Mouse (Mus musculus): ENCODE data around the gene Mtcl1.

Gene Mtcl1

DNA sequence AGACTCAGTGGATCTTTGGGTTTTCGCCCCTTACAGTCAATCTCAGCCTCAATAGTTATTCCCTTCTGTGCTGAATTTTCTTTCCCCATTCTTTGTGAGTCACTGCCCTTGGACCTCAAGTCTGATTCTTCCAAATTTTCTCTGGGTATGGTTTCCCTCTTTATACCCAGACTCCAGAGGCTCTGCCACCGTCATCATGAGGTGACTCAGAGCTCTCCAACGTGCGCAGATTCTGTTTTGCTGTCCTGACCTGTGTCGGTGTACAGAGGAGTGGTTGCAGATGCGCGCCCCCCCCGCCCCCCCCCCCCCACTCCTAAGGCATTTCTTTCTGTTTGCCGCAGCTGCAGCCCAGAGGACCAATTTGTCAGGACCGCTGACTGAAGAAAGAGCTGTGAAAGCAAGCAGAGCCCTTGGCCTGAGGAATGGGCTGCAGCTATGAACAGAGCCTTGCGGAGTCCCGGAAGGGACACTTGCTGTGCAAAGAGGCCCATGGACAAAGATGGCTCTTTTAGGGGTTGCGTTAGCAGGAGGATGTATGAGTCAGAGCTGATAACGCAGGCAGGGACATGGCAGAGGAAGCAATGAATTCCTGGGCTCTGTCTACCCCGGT lies 126.8 kb downstream of the Mtcl1 start:
- DNase-seq (ENCODE audit: low spot score), result peak; percentile 57

DNA sequence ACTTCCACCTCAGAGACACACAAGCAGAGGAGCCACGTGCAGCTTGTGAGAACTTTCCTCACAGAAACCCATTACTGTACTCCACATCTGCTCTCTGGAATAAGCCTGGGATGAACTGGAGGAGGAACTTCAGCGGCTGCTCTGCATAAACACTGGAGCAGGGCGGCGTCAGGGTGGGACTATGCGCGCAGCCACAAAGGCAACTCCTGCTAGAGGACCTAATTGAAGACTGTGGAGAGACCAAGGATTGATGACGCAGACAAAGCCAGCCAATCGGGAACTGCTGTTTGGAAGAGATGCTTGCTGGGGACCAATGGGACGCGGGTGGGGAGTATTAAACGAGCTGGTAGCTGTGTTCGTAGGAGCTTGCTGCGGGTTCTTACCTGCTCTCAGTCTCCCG lies 127.6 kb downstream of the Mtcl1 start:
- no peak for DNase-seq (ENCODE audit: low spot score)

DNA sequence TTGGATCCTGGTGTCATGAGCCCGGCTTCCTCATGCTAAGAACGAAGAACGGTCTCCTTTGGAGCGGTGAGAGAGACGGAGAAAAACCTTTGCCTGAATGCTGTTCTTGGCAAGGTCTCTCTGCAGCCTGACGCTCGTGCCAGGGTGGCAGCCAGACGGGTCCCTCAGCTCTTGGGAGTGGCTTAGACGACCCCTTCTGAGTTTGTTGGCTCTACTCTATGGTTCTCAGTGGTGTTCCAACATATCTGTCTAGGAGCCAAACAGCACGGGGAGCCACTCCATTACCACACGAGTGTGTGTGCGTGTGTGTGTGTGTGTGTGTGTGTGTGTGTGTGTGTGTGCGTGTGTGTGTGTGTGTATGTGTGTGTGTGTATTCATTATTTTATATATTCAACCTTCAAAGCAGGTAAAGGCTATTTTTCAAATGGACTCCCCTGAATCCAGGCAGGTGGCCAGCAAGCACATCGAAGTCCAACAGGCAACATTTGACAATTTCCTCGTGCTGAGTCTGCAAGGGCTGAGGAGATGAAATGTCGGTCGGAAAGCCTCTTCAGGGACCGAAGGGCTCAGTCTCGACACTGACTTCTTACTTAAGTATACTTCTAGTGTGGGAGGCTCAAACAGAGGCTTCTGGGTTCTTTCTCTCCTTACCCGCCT lies 128.7 kb downstream of the Mtcl1 start:
- no peak for DNase-seq (ENCODE audit: low spot score)

DNA sequence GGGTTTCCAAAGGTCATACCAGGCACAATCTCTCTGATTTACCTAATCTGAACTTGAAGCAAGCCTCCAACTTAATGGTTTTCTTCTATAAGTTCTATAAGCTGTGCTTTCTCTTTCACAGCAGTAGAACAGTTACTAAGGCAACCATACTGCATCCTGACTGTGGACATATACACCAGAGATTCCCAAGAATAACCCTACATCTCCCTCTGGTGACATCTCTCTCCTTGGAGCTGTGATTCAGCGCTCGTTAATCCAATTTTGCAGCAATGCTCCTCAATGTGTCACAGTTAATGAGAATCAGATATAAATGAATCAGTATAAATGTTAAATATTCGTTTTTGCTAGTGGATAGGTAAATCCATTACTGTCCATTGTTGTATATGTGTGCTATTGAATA lies 131.5 kb downstream of the Mtcl1 start:
- DNase-seq (ENCODE audit: low spot score), result no peak

DNA sequence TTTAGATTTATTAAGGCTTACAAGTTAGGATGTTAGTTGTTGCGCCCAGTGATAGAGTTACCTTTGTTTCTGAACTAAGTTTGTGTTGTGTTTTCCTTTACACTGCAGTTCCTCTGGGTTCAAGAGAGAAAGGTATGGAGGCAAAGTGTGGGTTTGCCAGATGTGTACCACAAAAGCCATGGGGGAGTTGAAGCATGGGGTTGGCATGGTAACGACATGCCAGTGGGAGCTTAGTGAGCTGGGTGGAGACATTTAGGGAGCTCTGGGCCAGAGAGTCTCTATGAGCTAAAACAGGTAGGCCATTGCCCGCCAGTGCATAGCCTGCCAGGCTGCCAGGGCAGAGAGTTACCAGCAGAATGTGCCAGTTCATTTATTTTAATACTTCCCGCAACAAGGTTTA lies 132.0 kb downstream of the Mtcl1 start:
- DNase-seq (ENCODE audit: low spot score), result no peak

DNA sequence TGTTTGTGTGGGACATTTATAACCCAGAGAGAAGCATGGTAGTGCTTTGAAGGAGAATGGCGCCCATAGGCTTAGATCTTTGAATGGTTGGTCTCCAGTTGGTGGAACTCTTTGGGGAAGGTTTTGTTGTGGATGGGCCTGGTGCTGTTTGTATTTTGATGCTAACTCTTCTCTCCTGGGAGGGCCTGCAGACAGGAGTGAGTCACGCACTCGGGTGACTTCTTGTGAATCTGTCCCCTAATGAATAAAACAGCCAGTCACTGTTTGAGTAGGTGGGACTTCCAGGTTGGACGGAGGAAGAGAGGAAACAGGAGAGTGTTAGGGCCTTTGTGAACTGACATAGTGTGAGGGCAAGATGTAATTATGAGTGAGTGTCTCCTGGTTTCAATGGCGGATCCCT lies 132.4 kb downstream of the Mtcl1 start:
- DNase-seq (ENCODE audit: low spot score), result no peak

DNA sequence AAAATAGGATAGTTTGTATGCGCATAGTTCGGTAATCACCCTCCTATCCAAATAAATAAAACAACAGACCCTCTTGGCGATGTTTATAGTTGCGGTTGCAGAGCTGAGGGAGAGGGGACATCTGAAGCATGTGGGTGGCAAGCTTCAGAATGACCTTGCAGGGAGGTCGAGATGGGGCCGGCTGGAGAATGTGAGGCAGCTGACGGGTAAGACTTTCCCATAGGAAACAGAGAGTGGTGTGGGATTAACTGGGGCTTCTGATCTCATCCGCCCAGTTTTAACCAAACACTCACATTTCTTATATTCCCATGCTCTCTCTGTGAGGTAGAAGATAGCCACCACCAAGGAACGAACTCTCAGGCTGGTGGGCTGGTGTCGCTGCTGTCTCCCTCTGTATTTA lies 134.1 kb downstream of the Mtcl1 start:
- DNase-seq (ENCODE audit: low spot score), result no peak

DNA sequence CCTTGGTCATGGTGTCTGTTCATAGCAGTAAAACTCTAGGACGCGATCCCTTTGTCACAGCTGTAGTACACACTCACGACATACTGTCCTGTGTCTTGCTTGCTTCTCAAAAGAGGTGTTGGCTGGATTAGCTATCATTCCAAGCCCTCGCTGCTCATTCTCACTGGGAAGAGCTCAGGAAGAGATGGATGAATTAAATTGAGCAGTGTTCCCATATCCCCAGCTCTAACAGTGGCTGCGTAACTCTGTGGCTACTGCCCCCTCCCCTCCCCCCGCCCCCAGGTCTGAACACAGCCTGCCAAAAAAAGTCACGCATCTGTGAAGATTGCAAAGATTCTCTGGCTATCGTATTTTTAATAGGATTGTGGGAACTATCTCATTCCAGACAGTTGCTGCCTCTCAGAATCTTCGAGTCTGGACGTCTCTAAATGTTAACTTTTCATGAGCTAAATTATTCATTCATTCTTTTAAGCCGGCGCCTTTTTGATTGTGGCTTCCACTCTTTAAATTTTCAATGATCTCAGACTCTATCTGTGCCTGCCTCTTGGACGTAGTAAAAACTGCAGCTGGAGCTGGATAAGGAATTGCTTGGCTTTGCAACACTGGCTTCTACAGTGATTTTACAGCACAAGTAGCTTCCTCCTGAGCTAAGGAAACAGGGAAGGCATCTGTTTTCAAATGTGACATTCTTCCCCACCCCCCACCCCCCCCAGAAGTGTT lies 134.8 kb downstream of the Mtcl1 start:
- DNase-seq (ENCODE audit: low spot score), result peak; percentile 38

DNA sequence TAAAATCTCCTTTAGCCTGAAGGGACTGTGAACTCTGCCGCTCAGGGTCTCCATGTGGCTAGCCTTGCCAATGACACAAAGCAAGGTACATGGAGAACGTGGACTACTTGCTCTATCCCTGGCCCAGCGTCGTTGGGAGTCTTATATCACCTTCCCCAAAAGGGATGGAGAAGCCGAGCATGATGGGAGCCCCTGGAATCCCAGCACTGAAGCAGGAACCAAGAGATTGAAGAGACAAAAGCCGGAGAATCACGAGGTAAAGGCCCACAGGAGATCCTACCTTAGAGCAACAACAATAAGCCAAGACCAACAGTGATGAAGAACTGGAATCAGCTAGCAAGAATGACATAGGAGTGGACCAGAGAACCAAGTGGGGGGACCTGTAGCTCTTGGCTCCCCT lies 147.6 kb downstream of the Mtcl1 start:
- no peak for DNase-seq (ENCODE audit: low spot score)

DNA sequence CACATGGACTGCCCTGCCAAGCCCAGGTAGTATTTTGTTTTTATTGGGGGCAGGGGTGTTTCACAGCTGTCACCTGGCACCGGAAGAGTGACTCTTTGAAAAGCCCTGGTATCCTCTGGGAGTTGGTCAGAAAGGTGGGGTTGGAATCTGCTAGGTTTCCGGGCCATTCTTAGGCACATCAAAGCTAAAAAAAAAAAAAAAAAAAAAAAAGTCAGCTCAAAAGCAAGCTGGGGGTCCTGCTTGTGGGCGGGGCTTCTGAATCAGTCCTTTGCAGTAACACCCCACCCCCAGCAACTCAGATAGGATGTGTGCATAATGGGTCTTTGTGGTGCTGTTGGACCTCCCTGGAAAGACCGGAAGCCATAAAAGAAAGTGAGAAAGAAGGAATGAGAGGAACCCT lies 148.3 kb downstream of the Mtcl1 start:
- no peak for DNase-seq (ENCODE audit: low spot score)

DNA sequence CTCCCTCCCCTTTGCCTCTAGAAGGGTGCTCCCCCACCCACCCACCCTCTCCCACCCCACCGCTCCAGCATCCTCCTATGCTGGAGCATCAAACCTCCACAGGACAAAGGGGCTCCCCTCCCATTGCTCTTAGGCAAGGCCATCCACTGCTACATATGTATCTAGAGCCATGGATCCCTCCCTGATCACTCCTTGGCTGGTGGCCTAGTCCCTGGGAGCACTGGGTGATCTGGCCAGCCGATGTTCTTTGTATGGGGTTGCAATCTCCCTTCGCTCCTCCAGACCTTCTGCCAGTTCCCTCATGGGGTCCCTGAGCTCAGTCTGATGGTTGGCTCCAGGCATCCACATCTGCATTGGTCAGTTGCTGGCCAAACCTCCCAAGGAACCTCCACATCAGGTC lies 151.8 kb downstream of the Mtcl1 start:
- DNase-seq (ENCODE audit: low spot score), result no peak

DNA sequence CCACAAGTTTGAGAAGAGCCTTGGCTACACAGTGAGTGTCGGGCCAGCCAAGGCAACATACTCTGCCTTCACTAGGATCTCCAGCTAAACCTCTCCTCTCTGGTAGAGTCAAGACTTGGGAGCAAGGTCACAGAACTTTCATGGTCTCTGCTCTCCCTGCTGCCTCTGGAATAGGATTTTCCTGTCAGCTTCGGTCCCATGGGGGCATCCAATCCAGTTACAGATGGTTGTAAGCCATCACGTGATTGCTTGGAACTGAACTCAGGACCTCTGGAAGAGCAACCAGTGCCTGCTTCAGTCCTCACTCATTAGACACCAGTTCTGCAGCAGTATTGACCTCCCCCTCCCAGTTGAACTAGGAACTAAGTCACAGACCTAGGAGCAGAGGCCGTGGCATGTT lies 156.0 kb downstream of the Mtcl1 start:
- no peak for DNase-seq (ENCODE audit: low spot score)

DNA sequence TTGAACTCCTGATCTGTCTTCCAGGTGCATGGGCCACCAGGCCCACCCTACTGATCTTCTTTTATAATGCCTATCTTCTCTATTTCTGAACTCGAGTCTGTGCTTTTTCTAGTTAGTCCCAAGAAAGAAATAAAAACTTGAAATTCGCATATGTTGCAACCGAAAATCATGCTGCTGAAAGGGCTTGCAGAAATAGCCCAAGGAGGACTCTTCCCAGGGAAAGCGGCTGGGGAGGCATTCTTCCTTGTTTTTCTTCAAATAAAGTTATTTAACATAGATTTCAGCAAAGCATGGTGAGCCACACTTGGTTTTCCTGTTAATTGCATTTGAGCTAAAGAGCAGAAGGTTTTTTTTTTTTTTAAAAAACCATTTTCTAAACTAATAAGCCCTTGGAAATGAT lies 159.7 kb downstream of the Mtcl1 start:
- no peak for DNase-seq (ENCODE audit: low spot score)

All from MN1 (cell line).